Mouse (Mus musculus) spleen, adult 12 weeks (tissue): Measurements from ENCODE around the gene Gstm7.
"Not testable (repeated sequence)": the region's sequence is repeated elsewhere in the genome, so short reads cannot be mapped to it uniquely, and the experiment has no call there.

Source experiments
- DNase-seq: peaks from one replicate; pipeline ENCODE4 v3.0.0; 2022; ENCODE audit warnings: low spot score

The Gstm7 gene

DNA sequence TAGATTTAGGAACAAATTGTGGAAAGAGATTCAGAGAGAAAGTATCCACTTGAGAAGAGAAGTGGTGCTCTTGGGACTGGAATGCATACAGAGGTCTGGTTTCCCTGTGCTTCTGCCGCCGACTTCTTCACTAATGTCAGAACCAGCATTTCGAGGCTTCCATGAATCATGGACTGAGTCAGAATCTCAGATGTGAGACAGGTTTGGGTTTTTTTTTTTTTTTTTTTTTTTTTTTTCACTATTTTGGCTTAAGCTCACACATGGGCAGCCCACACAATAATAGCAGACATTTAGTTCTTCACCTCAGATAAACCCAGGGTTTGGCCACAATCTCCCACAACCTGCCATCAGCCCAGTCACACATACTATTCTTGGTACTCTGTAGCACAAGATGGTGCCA lies 3.7 kb upstream of the Gstm7 start:
- DNase-seq = no peak

DNA sequence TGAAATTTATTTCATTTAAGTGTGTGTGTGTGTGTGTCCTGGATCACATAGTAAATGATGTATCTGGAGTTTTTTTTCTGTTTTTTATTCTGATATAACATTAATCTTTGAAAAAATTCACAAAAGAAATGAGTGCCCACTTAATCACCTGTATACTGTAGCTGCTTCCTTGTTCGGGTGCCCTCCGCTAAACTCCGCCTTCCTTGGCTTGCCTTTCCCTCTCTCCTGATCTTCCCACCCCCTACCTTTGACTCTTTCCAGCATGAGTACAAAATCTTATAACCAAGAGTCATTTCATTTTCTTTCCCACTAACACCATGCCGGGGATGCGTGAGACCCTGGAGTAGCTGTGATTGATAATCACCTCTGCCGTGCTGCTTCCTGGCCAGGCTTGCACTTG lies 511 bp upstream of the Gstm7 start:
- DNase-seq = no peak

DNA sequence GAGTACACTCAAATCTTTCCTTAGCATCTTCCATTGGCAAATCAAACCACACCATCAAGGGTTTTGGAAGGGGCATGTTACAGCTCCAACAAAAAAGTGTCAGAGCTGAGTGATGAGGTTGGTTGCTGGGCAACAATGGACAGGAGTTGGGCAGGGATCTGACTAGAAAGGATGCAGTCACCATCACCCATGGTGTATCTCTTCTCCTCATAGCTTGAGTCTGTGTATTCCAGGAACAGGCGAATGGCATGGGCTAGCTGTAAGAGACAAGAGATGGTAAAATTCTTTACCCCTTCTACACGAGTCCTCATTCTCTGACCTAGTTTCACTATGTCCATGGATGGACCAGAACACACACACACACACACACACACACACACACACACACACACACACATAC lies 483 bp downstream of the Gstm7 start:
- no peak for DNase-seq

DNA sequence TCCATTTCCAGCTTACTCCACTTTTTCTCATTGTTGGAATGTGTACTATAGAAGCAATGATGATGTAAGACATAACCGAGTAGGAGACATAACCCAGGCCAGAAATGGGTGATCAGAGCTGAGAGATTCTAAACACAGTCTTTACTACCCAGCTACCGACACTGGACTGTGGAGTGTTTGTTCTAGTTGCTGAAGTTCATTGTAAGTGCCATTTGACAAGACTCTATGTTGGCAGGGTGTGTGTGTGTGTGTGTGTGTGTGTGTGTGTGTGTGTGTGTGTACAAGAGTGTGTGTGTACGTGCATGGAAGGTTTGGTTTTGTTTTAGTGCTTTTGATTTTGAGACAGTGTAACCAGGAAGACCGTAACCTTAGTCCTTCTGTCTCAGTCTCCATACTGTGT lies 1.9 kb downstream of the Gstm7 start:
- no peak for DNase-seq

DNA sequence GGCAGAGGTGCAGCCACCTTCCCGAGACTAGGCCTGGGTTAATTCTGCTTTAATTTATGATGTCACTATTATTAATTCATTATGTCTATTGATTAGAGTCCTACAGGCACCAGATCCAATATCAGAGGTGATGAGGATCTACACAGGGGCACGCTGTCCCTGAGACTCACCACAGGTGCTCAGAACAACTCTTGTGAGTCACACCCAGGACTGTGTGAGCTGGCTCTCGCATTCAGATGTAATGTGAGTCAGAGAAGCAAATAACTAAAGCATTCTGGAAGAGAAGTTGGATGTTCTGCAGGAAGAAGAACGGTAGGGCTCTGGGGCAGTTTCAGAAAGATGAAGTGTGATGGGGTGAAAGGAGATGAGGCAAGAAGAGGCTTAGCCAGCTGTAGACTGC lies 2.4 kb downstream of the Gstm7 start:
- no peak for DNase-seq

DNA sequence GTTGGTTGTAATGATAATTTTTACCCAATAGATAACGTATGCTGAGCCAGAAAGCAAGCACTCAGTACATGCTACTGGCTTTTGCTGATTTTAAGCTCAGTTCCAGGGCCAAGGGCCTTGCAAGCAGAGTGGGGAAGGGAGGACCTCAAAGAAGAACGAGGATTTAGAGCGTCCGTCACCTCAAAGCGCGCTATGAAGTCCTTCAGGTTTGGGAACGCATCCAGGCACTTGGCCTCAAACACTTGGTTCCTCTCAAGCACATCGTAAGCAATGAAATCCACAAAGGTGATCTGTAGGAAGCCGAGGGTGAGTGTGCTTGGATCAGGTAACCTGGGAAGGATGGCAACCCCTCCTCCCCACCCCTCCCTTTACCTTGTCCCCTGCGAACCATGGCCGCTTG lies 2.9 kb downstream of the Gstm7 start:
- DNase-seq = no peak

DNA sequence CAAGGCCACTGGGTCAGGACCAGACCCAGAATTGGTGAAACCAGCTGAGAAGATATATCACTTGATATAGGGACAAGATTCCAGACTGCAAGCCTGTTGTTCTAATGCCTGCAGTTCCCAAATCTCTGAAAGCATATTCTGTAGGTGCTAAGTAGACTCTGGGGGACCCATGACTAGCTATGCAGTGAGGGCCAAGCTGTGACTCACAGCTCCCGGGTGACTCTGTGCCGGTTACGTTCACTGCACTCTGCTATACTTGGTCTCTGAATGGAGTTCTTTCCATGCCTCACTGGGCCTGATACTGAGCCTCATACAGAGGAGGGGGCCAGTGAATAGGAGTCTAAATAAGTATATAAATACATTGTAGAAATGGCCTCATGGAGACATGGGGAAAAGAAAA lies 3.8 kb downstream of the Gstm7 start:
- no peak for DNase-seq

DNA sequence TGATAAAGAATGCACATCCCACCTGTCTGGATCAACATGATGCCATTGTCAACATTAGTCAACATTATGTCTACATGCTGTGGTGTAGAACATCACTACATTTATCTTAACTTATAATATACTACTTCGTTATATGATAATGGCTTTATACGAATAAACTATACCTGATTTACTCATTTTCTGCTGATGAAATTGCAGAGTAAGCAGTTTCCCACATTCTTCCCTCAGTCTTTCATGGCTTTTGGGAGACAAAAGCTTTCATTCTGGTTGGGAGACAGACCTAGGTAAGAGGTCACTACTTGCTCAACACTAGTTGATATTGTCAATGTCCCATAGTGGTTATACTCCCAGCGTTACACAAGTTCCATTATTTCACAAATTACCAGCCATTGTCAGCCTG lies 6.3 kb downstream of the Gstm7 start:
- no peak for DNase-seq

DNA sequence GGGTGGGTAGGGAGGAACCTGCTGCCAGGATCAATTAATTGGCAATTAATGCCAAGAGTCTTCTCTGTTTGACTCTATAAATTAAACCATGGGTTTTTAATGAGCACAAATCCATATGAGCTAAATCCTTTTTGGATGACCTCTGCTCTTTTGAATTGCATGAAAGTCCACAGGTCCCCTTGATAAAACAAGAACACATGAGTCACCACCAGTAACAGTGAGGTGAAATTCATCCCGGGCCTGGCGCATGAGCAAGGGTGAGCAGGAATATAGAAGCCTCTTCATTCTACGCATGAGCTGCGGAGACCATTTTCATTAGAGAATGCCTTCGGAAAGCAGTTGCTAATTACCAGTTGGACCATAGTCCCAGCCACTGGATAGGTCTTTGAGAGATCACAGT lies 11.3 kb downstream of the Gstm7 start:
- DNase-seq = no peak

DNA sequence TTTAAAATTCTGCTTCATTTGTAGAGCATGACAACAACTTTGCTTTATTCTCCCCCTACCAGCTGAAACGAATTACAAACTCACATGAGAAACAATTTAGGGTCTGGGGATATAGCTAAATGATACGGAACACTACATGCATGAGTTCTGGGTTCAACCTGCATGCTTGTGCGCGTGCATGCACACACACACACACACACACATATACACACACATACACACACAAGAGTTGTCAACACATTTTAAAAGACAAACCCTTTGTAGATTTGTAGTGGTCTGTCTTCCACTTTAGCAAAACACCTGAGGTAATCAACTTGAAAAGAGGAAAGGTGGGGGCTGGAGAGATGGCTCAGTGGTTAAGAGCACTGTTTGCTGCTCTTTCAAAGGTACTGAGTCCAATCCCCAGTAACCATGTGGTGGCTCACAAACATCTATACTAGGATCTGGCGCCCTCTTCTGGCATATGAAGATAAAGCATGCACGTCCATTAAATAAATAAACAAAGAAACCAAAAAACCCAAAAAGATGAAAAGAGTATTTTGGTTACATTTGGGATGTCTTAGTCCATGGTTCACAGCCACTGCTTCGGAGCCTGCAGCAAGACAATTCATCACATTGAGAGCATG lies 13.7 kb downstream of the Gstm7 start:
- DNase-seq = no peak

DNA sequence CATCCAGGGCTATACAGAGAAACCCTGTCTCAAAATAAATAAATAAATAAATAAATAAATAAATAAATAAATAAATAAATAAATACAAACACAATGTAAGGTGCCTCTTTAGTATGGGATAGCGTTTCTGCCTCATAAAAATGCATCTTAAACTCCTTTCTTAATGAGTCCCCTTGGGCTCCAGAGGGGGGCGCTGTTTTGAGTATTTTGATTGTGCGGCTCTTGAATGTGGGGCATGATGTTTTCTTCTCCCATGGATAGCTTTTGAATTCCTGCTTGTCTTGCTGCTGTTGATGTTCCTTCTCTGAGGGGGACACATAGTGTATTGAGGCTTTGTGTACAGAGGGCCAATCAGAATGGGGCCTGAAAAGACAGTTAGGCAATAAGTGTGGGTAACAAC lies 14.5 kb downstream of the Gstm7 start:
- DNase-seq = no peak

DNA sequence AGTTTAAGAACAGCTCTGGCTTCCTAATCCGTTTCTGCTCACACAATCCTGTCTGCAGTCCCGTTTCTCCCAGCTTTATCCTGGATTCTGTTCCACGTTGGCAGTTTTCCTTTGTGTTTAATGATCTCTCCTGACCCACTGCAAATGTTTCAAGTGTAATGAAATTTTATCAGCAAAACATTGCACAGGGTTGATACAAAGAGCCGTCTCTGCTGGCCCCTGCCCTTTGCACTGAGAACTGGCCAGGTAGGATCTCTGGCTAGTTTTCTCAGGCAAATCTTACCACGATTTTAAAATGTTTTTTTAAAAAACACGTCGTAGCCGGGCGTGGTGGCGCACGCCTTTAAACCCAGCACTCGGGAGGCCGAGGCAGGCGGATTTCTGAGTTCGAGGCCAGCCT lies 14.9 kb downstream of the Gstm7 start:
- no peak for DNase-seq

DNA sequence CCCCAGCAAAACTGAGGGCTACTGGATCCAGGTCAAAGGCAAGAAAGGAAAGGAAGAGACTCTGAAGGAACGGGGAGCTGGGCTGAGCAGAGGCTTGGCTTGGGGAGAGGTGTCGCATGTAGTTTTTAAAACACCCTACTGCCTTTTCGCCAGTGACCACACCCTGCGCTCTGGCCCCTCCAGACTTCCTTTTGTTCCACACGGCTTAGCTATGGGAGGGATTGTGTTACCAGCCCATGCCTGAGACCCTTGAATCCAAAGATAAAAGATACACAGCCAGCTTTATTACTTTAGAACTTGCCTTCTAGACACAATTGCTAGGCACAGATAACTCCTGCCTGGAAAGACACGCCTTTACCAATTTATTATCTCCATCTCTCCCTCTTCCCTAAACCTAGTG lies 25.7 kb downstream of the Gstm7 start:
- DNase-seq = no peak

DNA sequence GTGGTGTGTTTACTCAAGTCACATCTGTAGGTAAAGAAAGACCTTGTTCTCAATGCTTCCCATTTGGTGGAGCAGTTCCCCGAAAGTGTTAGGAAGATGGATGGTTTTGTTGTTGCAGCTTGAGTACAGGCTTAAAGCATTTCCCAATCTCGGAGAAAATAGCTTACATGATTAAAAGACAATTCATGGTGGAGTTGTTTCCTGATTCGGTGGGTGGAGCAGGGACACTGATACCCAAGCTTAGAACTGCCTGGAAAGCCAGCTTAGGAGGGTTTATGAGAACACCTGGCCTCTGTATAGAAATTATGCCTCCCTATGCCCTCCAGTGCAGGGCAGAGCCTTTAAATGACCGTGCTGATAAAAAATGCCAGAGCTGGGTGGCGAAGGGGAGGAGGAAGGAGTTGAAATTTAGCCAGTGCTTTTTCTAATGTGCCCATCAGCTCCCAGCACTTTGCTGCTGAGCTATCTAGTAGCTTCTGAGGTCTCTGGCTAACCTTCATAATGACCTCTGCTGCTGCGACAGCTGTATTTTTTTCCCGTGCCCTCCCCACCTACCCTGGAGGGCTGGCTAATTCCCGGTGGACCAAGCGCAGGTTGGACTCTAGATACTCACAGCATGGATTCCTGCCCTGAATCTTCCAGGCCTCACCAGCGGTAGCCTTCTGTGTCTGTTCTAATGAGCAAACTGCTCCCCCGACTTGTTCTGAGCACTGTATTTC lies 30.5 kb downstream of the Gstm7 start:
- no peak for DNase-seq

DNA sequence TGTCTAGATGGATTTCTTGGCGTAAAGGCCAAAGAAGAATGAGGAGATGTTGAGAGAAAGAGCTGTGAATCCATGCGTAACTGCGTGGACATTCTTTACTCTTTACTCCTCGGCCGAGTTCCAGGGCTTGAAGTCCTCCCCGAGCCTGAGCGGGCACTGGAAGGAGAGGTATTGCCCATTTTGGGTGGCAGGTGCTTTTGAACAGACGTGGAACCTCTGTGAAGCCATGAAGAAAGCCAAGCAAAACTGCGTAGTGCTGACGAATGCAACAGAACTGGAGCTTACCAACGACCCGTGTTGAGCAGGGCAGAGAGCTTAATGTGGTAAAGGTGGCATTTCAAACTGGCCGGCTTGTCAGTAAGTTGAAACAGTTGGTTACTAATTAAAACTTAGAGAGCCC lies 32.9 kb downstream of the Gstm7 start:
- no peak for DNase-seq

DNA sequence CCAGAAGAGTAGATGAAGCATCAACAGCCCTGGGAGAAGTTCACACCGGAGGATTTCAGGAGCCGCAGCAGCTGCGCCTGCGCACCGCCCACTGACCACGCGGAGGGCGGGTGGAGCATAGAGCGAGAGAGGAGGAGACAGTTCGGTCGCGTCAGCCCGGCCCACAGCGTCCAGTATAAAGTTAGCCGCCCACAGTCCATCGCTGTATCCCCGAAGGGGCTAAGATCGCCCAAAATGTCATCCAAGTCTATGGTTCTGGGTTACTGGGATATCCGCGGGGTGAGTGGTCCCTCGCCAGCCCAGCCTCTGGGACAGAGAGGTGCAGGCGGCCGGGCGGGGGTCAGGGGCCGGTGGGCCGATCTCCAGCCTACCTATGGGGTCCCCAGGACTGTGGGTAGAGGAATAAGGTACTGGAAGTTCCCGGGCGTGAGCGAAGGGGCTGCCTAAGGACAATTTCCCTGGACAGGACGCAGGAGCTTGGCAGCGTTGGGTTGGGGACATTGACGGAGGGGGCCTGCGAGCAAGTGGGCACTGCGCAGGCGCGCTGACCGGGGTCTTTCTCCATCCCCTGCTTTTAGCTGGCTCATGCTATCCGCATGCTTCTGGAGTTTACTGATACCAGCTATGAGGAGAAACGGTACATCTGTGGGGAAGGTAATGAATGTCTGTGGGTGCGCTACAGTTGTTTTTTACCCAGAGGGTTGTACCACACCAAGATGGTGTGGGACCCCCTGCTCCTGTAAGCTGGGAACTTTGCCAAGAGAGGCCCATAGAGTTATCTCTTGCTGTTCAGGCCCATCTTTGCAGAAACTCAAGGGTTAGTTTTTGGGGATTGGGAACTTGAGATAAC lies 35.7 kb downstream of the Gstm7 start, which contains the start of gene Gstm5:
Gstm5 (plus strand) TSS at position 102 of the 850 bp plus-strand sequence.
- peak; percentile 61 for DNase-seq

DNA sequence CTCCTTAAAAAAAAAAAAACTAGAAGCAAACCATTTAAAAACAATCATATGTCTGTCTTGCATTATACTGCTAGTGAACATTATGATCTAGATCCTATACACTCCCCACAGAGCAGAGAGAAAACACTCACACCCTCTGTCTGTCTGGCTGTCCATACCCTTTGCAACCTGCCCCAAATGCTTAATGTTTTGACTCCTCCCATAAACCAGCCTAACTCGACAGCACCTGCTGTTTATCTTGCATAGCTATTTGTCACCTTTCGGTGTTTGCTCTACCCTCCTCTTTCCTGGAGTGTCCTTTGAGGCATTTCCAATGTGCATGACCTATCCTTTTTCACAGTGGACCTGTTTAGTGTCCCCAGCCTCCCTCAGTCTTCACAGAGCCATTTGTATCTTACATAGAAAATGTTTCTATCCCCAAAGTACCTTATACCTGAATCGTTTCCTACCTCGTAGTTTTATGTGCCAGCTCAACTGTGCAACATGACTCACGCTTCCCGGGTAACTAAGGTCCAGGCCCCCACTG lies 36.4 kb downstream of the Gstm7 start:
- no peak for DNase-seq

DNA sequence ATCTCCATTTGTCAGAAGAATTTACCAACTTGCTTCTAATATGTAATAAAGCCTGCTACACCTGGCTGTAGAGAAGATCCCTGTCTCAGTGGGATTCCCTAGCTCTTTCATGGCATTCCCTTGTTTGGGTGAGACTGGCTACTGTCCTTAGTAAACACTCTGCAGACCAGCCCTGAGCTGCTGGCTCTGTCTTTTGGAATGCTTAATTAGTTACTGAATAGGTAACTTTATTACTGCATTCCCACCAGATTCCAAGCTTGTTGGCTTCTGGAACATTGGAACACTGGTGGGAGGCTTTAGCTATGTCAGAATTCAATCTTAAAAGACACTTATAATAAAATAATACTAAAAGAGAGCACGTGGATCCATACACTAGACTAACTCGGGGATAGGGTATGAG lies 42.4 kb downstream of the Gstm7 start:
- DNase-seq = not testable (repeated sequence)

DNA sequence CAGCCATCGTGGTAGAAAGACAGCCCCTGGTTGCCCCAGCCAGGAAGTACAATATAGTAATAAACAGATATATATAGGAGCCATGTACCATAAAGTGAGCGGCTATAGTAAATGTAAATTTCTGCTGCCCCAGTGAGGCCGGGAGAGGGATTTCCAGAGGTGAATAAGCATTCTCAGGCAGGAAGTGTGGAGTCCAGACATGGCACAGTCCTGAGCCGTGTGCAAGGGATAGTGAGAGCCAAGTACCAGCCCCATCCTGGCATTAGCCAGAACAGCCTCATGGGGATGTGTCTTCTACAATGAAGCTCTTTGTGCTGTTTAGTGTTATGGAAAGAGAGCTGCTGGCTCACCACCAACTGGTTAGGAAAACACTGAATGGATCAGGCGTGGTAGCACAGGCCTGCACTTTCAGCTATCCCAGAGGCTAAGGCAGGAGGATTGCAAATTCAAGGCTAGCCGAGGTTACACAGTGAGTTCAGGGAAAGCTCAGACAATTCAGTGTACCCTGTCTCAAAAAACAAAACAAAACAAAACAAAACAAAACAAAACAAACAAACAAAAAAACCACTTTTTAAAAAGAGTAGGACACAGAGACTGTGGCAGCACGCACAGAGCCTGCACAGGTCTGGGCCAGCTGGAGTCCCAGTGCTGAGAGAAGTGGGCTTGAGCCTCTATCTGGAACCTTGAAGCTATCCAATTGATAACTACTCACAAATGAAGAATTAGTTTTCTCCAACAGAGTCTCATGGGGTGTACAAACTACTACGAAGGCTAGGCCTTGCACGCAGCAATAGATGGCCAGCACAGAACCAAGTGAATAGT lies 43.7 kb downstream of the Gstm7 start:
- DNase-seq = no peak

DNA sequence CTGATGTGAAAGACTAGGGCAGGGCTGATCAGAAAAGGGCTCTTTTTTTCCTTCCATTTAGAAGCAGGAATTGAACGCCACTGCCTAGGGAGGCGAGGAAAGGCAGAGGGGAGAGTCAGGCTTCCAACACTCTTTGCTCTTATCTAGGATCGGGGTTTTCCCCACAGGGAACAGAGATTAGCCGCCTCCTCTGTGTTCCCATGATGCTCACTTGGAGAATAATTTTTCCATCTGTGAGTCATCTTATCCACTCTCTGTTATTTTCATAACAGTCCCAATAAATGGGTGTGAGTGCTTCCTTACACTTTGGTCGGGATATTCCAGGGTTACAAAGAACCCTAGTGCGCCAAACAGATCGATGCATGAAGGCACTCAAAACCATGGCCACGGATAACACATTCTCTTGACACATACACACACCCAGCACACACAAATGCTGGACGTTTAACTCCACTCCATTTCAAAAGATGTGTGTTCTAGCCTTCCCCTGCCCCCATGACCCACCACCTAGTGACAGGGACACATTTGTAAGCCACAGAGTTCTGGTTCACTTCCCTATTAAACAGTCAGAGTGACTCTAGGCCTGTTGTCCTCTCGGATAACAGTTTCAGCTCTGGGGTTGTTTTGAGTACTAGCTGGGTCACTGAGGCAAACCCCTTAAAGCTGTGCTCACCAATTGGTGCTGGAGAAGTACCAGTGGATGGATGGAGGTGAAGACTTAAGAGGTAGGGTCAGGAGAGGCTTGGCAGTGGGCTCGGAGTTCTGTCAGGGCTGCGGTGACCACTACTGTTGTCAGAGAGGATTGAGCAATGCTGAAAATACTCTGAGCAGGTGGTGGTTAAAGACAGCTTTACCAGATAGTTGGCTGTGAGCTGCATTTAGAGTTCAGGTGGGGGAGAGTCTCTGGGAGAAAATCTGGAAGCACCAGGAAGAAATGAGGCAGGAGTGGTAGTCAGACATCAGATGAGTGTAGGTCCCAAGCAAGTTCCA lies 53.6 kb downstream of the Gstm7 start:
- no peak for DNase-seq

DNA sequence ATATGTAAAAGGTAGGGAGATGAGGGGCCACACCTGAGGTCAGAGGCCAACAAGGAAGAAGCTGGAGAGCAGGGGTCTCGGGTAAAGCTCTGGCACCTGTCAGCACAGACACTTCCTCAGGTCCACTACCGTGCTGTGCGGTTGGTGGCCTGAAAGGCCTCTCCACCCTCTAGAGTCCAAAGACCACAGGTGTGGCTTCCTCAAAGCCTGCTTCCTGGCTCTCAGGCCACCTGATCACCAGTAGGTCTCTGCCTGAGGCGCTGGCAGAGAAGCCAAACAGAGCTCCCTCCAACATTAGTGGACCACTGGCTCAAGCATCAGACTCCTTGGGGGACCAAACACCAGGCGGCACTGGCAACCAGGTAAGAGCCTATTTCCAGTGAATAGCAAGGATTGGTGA lies 54.6 kb downstream of the Gstm7 start, which contains the start of gene Eps8l3:
Eps8l3 (plus strand) TSS at position 225 of the 400 bp plus-strand sequence.
- DNase-seq = no peak
